Mouse (Mus musculus) lung, adult 2 months (tissue): ENCODE measurements around the gene 1700029F12Rik.

Experiments
- CTCF ChIP-seq: fragments of 200-500 bp; IDR thresholded peaks from 2 replicates; pipeline ENCODE4 v1.5.1; 2011; ENCODE audit warnings: mild to moderate bottlenecking, low read length, control low read depth; ENCODE audit not compliant: insufficient read depth
- POLR2A ChIP-seq: fragments of 200-500 bp; IDR thresholded peaks from 2 replicates; pipeline ENCODE4 v1.6.1; 2011; ENCODE audit warnings: low read depth, mild to moderate bottlenecking, control low read depth, low read length, borderline replicate concordance; ENCODE audit errors: extremely low read depth

DNA sequence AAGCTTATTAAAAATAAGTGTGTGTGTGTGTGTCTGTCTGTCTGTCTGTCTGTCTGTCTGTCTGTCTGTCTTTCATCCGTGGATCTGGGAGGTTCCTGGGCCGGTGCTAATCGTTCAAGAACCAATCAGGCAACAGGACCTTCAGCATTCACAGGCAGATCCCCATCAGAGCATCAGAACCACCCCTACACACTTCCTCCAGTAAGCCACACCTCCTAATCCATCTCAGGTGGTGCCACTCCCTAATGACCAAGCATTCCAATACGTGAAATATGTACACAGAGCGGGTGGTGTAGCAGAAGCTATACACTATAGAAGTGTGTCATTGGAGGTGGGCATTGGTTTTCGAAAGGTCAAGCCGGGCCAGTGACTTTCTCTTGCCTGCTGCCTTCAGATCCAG, 48.3 kb upstream of the 1700029F12Rik start:
- TF ChIP-seq CTCF = no peak
- no peak for TF ChIP-seq POLR2A
